Mouse (Mus musculus) ES-Bruce4 (cell line): ENCODE measurements around the gene Uvssa.

Experiments
- CTCF ChIP-seq: IDR thresholded peaks from one replicate; pipeline ENCODE4 v1.8.1; 2011; ENCODE audit warnings: low read depth, low read length
- EP300 ChIP-seq: IDR thresholded peaks from 2 replicates; pipeline ENCODE4 v1.6.1; 2011; ENCODE audit warnings: low read depth, low read length; ENCODE audit not compliant: insufficient read depth

- TF ChIP-seq EP300 = no peak
- TF ChIP-seq CTCF = no peak
These were observed 29.1 kb upstream of the Uvssa start for GRCm38 (mm10) chr5:33349205-33349604.
